Mouse (Mus musculus) heart, embryonic 14.5 days (tissue): Measurements from ENCODE around the gene Lck. TPM values are rescaled to one million over a fixed set of nuclear protein-coding genes. Genes with fewer than 3 reads are reported as not detected.
A peak's percentile ranks its signal among the peaks of the same experiment; 100 is the strongest.

Source experiments
- ATAC-seq: fragments of 200-750 bp; cut with Nextera tagmentation; 2 replicates; pipeline ENCODE4 v1.8.0; 2017; ENCODE audit warnings: low read depth, moderate TSS enrichment; ENCODE audit not compliant: insufficient number of reproducible peaks, insufficient read depth, low FRiP score
- H3K27ac ChIP-seq, 2 experiments: fragments of 200-500 bp in 1 of 2; fragments of 300-500 bp in 1 of 2; sonication (generic) in 1 of 2; replicated peaks in 1 of 2; 2 replicates each; pipeline ENCODE4 v1.5.1; 2012 to 2014; ENCODE audit warnings: low read depth in 2 of 2, low read length in 2 of 2, control low read depth in 1 of 2, mild to moderate bottlenecking in 1 of 2, mixed read lengths in 1 of 2; ENCODE audit not compliant: control insufficient read depth in 1 of 2, insufficient read depth in 1 of 2
- H3K27me3 ChIP-seq: fragments of 300-500 bp; sonication (generic); 2 replicates; pipeline ENCODE4 v1.6.1; 2014; ENCODE audit warnings: mild to moderate bottlenecking, low read length, control low read depth; ENCODE audit not compliant: control insufficient read depth, insufficient read depth
- H3K36me3 ChIP-seq: fragments of 300-500 bp; sonication (generic); 2 replicates; pipeline ENCODE4 v1.6.1; 2014; ENCODE audit warnings: mild to moderate bottlenecking, control low read depth, low read length, mixed read lengths; ENCODE audit not compliant: control insufficient read depth, insufficient read depth
- H3K4me1 ChIP-seq, 2 experiments: fragments of 200-500 bp in 1 of 2; fragments of 300-500 bp in 1 of 2; sonication (generic) in 1 of 2; 2 replicates each; pipeline ENCODE4 v1.6.1; 2012 to 2014; ENCODE audit warnings: low read length in 2 of 2, control low read depth in 1 of 2, mixed read lengths in 1 of 2; ENCODE audit not compliant: control insufficient read depth in 2 of 2, insufficient read depth in 2 of 2
- H3K4me2 ChIP-seq: fragments of 300-500 bp; sonication (generic); 2 replicates; pipeline ENCODE4 v1.6.1; 2014; ENCODE audit warnings: mild to moderate bottlenecking, low read length
- H3K4me3 ChIP-seq, 2 experiments: fragments of 200-500 bp in 1 of 2; fragments of 300-500 bp in 1 of 2; sonication (generic) in 1 of 2; 2 replicates each; pipeline ENCODE4 v1.5.1; 2012 to 2014; ENCODE audit warnings: low read length in 2 of 2, mild to moderate bottlenecking in 2 of 2, control low read depth in 1 of 2, low read depth in 1 of 2, moderate library complexity in 1 of 2; ENCODE audit not compliant: control insufficient read depth in 1 of 2, insufficient read depth in 1 of 2
- H3K9ac ChIP-seq: fragments of 300-500 bp; sonication (generic); 2 replicates; pipeline ENCODE4 v1.6.1; 2014; ENCODE audit warnings: mild to moderate bottlenecking, low read length
- H3K9me3 ChIP-seq: fragments of 300-500 bp; sonication (generic); 2 replicates; pipeline ENCODE4 v1.6.1; 2016; ENCODE audit warnings: low read length, control low read depth; ENCODE audit not compliant: control insufficient read depth
- WGBS: fragments of 180-500 bp; shearing (Covaris S2); extraction: QIAGEN DNeasy Blood & Tissue Kit; methylation state at CpG from one replicate; pipeline ENCODE4 v1.1.7; 2014; 5-methylcytosine and 5-hydroxymethylcytosine counted together
- polyA plus RNA-seq: library from polyadenylated mRNA; unstranded; fragments of >200 nt; fragmentation: Nextera tagmentation; extraction: Ambion mirVana; gene quantifications from 2 replicates; pipeline ENCODE4 v1.2.1, GENCODE M21; 2014

The Lck gene
- polyA plus RNA-seq: 2.6 and 3.2 TPM in 2 replicates

- ATAC-seq: no peak
- WGBS: 82% methylated on average over 8 of the region's 8 CpGs
- no peaks in the 10 kb centered on the region for H3K27me3 ChIP-seq
- no peak within 1 kb of the TSS for H3K4me3 ChIP-seq
- H3K36me3 ChIP-seq: no peaks in the 10 kb centered on the region
- H3K4me1 ChIP-seq: peaks cover 0 to 19% of the 10 kb centered on the region in 2 experiments; a peak in 3 of 4 replicates
- H3K27ac ChIP-seq: peak within 1 kb of the TSS in 1 of 2 experiments; percentile 27; a peak in 1 of 4 replicates
- no peak within 1 kb of the TSS for H3K4me2 ChIP-seq
- H3K9me3 ChIP-seq: no peaks in the 10 kb centered on the region
- H3K9ac ChIP-seq: no peak within 1 kb of the TSS
Observed at GRCm38 (mm10) chr4:129573430-129573829, at the start of gene Lck. Gene Lck (minus strand): TSS chr4:129573641.

- no peak for ATAC-seq
- H3K4me1 ChIP-seq: peaks cover 21 to 26% of the 10 kb centered on the region in 2 experiments; a peak in 3 of 4 replicates
- 12% methylated on average over 8 of the region's 8 CpGs for WGBS
Observed at GRCm38 (mm10) chr4:129622803-129623535, 49.5 kb upstream of the Lck start.

GRCm38 (mm10) chr4:129622120-129622802 lies 48.8 kb upstream of the Lck start:
- Histone ChIP-seq H3K4me3 (peak overlapping the region in 1 of 2 experiments; percentile 65; a peak in 1 of 4 replicates), H3K36me3 (peaks cover 22% of the 10 kb centered on the region), H3K9ac (no peak overlapping the region), H3K27ac (no peak overlapping the region; a peak in 1 of 4 replicates), H3K4me1 (peaks cover 22 to 30% of the 10 kb centered on the region in 2 experiments; a peak in 3 of 4 replicates), H3K27me3 (no peaks in the 10 kb centered on the region), H3K9me3 (no peaks in the 10 kb centered on the region), H3K4me2 (peak overlapping the region; percentile 81)
- 67% methylated on average over 11 of the region's 11 CpGs for WGBS
- no peak for ATAC-seq

More at GRCm38 (mm10) chr4:129622803-129623535, 49.5 kb upstream of the Lck start:
- Histone ChIP-seq H3K9me3 (no peaks in the 10 kb centered on the region), H3K9ac (peak overlapping the region; percentile 78), H3K27ac (peak overlapping the region in 1 of 2 experiments; percentile 89; a peak in 2 of 4 replicates), H3K36me3 (peaks cover 28% of the 10 kb centered on the region), H3K27me3 (no peaks in the 10 kb centered on the region), H3K4me2 (peak overlapping the region; percentile 81), H3K4me3 (peak overlapping the region; percentile 65 to 82)

GRCm38 (mm10) chr4:129621283-129621841 lies 47.9 kb upstream of the Lck start:
- H3K36me3 ChIP-seq: peaks cover 22% of the 10 kb centered on the region
- H3K4me1 ChIP-seq: peaks cover 22 to 30% of the 10 kb centered on the region in 2 experiments; a peak in 3 of 4 replicates
- peak overlapping the region; percentile 32 for H3K4me2 ChIP-seq
- no peak overlapping the region for H3K9ac ChIP-seq
- WGBS: 64% methylated on average over 8 of the region's 8 CpGs
- H3K27me3 ChIP-seq: no peaks in the 10 kb centered on the region
- H3K27ac ChIP-seq: peak overlapping the region; percentile 24 to 62
- H3K4me3 ChIP-seq: no peak overlapping the region
- ATAC-seq: no peak
- no peaks in the 10 kb centered on the region for H3K9me3 ChIP-seq

- 81% methylated on average over 11 of the region's 11 CpGs for WGBS
- H3K4me2 ChIP-seq: peak overlapping the region; percentile 32
- ATAC-seq: no peak
- H3K9me3 ChIP-seq: no peaks in the 10 kb centered on the region
- peak overlapping the region; percentile 8; the same call in 1 of the 2 replicates for H3K9ac ChIP-seq
- peaks cover 24% of the 10 kb centered on the region for H3K36me3 ChIP-seq
- peak overlapping the region in 1 of 2 experiments; percentile 62 for H3K27ac ChIP-seq
- no peak overlapping the region for H3K4me3 ChIP-seq
- H3K4me1 ChIP-seq: peaks cover 22 to 29% of the 10 kb centered on the region in 2 experiments; a peak in 3 of 4 replicates
- no peaks in the 10 kb centered on the region for H3K27me3 ChIP-seq
Observed at GRCm38 (mm10) chr4:129620419-129621282, 47.2 kb upstream of the Lck start.

- H3K9ac ChIP-seq: peak within 1 kb of the TSS; percentile 86
- peak within 1 kb of the TSS; percentile 94 for H3K4me2 ChIP-seq
- peaks cover 14 to 23% of the 10 kb centered on the region in 2 experiments; a peak in 3 of 4 replicates for H3K4me1 ChIP-seq
- H3K4me3 ChIP-seq: peak within 1 kb of the TSS; percentile 66 to 71
- peak within 1 kb of the TSS; percentile 73 to 82 for H3K27ac ChIP-seq
- no peaks in the 10 kb centered on the region for H3K27me3 ChIP-seq
- ATAC-seq: peak; percentile 85
- H3K36me3 ChIP-seq: peaks cover 27% of the 10 kb centered on the region
- H3K9me3 ChIP-seq: no peaks in the 10 kb centered on the region
- 3% methylated on average over 43 of the region's 44 CpGs for WGBS
Observed at GRCm38 (mm10) chr4:129618786-129619691, 45.6 kb upstream of the Lck start, which contains the start of gene Iqcc. Gene Iqcc (minus strand): TSS chr4:129619099.
